Comparison of ENCODE assay signal across 14 mouse cellular contexts in genomic region chr13:60672287-60672686, GRCm38 (mm10).
DNase-seq lines count a peak whose midpoint lies in the region; ATAC-seq and TF ChIP-seq lines count a peak whose summit lies in the region.
"Had no signal": no experiment of that assay in that cellular context is flagged by ENCODE, and none has a peak within 500 bp of the region (broad histone marks: within the 10 kb centered on the region; RNA-seq: fewer than 3 reads in every experiment).

No protein-coding gene starts in this region.

- H3K4me2 ChIP-seq in intestine, postnatal 0 days (replicated peaks; ENCODE audit: low read depth) = no peak overlapping the region
- no peak overlapping the region for H3K4me2 ChIP-seq in hindbrain, embryonic 14.5 days (replicated peaks)
- H3K4me2 ChIP-seq: forebrain, embryonic 12.5 days; hindbrain, embryonic 15.5 days had no signal

- intact Hi-C loops in left cerebral cortex, adult 2 months (cut with DNase I) = no loop called here

- no peaks in the 10 kb centered on the region for H3K27me3 ChIP-seq in intestine, postnatal 0 days (replicated peaks; ENCODE audit: control insufficient read depth, insufficient read depth, low read length)
- H3K27me3 ChIP-seq in hindbrain, embryonic 14.5 days (ENCODE audit: control insufficient read depth, insufficient read depth, low read length) = no peaks in the 10 kb centered on the region
- H3K27me3 ChIP-seq: forebrain, embryonic 12.5 days; hindbrain, embryonic 15.5 days had no signal

- DNase-seq in left cerebral cortex, adult 2 months (ENCODE audit: extremely low spot score in 1 of 2, low spot score in 2 of 2) = no peak
- no peak for DNase-seq in left cerebral cortex, adult 18-20 months (ENCODE audit: low spot score in 2 of 2)
- peak; percentile 66 for DNase-seq in lung, postnatal 36 days
- no peak for DNase-seq in hindbrain, embryonic 14.5 days (ENCODE audit: low spot score)
- DNase-seq in gastrocnemius, postnatal 25 days = no peak
- DNase-seq: adrenal gland, postnatal 25 days; cerebellum, adult 9-11 months; kidney, postnatal 14 days; thymus, postnatal 14 days had no signal

- ATAC-seq in intestine, postnatal 0 days = 0 out of 2 replicates have a peak, but pooled peaks have one; percentile 29
- ATAC-seq in hindbrain, embryonic 14.5 days (ENCODE audit: low FRiP score) = no peak

- WGBS in intestine, postnatal 0 days = 46% methylated on average over 8 of the region's 8 CpGs
- WGBS in hindbrain, embryonic 14.5 days = 92% methylated on average over 8 of the region's 8 CpGs

- no peaks in the 10 kb centered on the region for H3K36me3 ChIP-seq in intestine, postnatal 0 days (ENCODE audit: control insufficient read depth, insufficient read depth)
- H3K36me3 ChIP-seq in hindbrain, embryonic 14.5 days (replicated peaks; ENCODE audit: control insufficient read depth, insufficient read depth) = no peaks in the 10 kb centered on the region
- H3K36me3 ChIP-seq: forebrain, embryonic 12.5 days; hindbrain, embryonic 15.5 days; midbrain, embryonic 10.5 days had no signal

- no peaks in the 10 kb centered on the region for H3K9me3 ChIP-seq in intestine, postnatal 0 days (ENCODE audit: control insufficient read depth)
- H3K9me3 ChIP-seq in hindbrain, embryonic 14.5 days (ENCODE audit: control insufficient read depth, low read length) = no peaks in the 10 kb centered on the region
- H3K9me3 ChIP-seq: forebrain, embryonic 12.5 days; hindbrain, embryonic 15.5 days; midbrain, embryonic 10.5 days had no signal

- peaks cover 21% of the 10 kb centered on the region for H3K4me1 ChIP-seq in brown adipose tissue, adult 24 weeks (ENCODE audit: control insufficient read depth, insufficient read depth, insufficient read length, low read length)
- no peaks in the 10 kb centered on the region for H3K4me1 ChIP-seq in intestine, postnatal 0 days (replicated peaks; ENCODE audit: control insufficient read depth, insufficient read depth, low read length)
- H3K4me1 ChIP-seq in hindbrain, embryonic 14.5 days (replicated peaks; ENCODE audit: control insufficient read depth, insufficient read depth, low read length) = 0 out of 2 replicates have a peak, but pooled peaks cover 7% of the 10 kb centered on the region

- peak overlapping the region; percentile 26; the same call in 1 of the 2 replicates for H3K27ac ChIP-seq in left cerebral cortex, adult 2 months
- H3K27ac ChIP-seq in brown adipose tissue, adult 24 weeks (replicated peaks; ENCODE audit: low read depth, low read length) = peak overlapping the region; percentile 45
- H3K27ac ChIP-seq in intestine, postnatal 0 days (ENCODE audit: low read depth, low read length) = no peak overlapping the region
- no peak overlapping the region for H3K27ac ChIP-seq in hindbrain, embryonic 14.5 days
- H3K27ac ChIP-seq: forebrain, embryonic 12.5 days; hindbrain, embryonic 15.5 days; midbrain, embryonic 10.5 days had no signal

- no peak overlapping the region for H3K4me3 ChIP-seq in left cerebral cortex, adult 2 months
- no peak overlapping the region for H3K4me3 ChIP-seq in brown adipose tissue, adult 24 weeks (ENCODE audit: insufficient read depth, low read depth, low read length)
- H3K4me3 ChIP-seq in intestine, postnatal 0 days (ENCODE audit: low read depth, low read length) = no peak overlapping the region
- no peak overlapping the region for H3K4me3 ChIP-seq in hindbrain, embryonic 14.5 days (replicated peaks; ENCODE audit: low read length)
- H3K4me3 ChIP-seq: forebrain, embryonic 12.5 days; hindbrain, embryonic 15.5 days; midbrain, embryonic 10.5 days had no signal

- no peak overlapping the region for H3K9ac ChIP-seq in intestine, postnatal 0 days (ENCODE audit: low read depth, low read length)
- no peak overlapping the region for H3K9ac ChIP-seq in hindbrain, embryonic 14.5 days
- H3K9ac ChIP-seq: forebrain, embryonic 12.5 days; hindbrain, embryonic 15.5 days had no signal

- TF ChIP-seq CTCF in left cerebral cortex, adult 2 months (IDR thresholded peaks at IDR 0.05) = no peak
- TF ChIP-seq CTCF in intestine, postnatal 0 days (IDR thresholded peaks at IDR 0.05; ENCODE audit: low read depth) = no peak

Comparison
In these comparisons a context has a peak if more than half of its experiments do, and no peak if none do; other contexts are left out.
1. H3K27ac ChIP-seq: peak in left cerebral cortex, adult 2 months (single experiment) and brown adipose tissue, adult 24 weeks (single experiment); none in intestine, postnatal 0 days (single experiment) and hindbrain, embryonic 14.5 days (single experiment).